Mouse (Mus musculus) C2C12 (cell line): ENCODE data around the gene Trim8.

Experiments used
- CTCF ChIP-seq: IDR thresholded peaks from one replicate; pipeline ENCODE4 v1.5.1; 2011; ENCODE audit not compliant: control insufficient read depth, insufficient read depth, insufficient read length
- MAX ChIP-seq: IDR thresholded peaks from one replicate; pipeline ENCODE4 v1.6.1; 2011; ENCODE audit warnings: mild to moderate bottlenecking, control low read depth
- MYOD1 ChIP-seq: IDR thresholded peaks from one replicate; pipeline ENCODE4 v1.6.1; 2011; ENCODE audit warnings: low read depth; ENCODE audit not compliant: control insufficient read depth, insufficient read length
- USF1 ChIP-seq: IDR thresholded peaks from one replicate; pipeline ENCODE4 v1.6.1; 2011; ENCODE audit warnings: low read depth, mild to moderate bottlenecking, control low read depth, moderate library complexity

DNA sequence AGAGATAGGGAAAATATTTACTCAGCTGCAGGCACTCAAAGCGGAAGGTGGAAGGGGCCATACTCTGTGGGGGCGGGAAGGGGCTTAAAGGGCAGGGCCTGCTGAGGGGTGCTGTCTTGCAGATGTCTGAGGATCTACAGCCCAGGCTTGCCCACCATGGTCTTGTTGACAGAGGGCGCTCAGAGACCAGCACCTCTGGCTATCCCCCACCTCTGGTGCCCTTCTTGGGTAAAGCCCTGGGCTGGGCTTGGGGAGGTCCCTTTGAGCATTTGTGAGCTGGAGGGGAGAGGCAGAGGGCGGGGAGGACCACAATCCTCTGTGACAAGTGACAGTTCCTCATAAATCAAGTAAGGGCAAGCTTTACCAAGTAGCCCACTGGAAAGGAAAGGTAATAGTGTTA lies 31.6 kb downstream of the Trim8 start:
- TF ChIP-seq CTCF = no peak
- TF ChIP-seq MAX = no peak
- no peak for TF ChIP-seq USF1
- TF ChIP-seq MYOD1 = no peak
